Mouse (Mus musculus): ENCODE measurements around the gene Rab27a. TPM values are rescaled to one million over a fixed set of nuclear protein-coding genes. Genes with fewer than 3 reads are reported as not detected.

The Rab27a gene
- 55.6 and 67.6 TPM in 2 replicates for total RNA-seq (2017)

DNA sequence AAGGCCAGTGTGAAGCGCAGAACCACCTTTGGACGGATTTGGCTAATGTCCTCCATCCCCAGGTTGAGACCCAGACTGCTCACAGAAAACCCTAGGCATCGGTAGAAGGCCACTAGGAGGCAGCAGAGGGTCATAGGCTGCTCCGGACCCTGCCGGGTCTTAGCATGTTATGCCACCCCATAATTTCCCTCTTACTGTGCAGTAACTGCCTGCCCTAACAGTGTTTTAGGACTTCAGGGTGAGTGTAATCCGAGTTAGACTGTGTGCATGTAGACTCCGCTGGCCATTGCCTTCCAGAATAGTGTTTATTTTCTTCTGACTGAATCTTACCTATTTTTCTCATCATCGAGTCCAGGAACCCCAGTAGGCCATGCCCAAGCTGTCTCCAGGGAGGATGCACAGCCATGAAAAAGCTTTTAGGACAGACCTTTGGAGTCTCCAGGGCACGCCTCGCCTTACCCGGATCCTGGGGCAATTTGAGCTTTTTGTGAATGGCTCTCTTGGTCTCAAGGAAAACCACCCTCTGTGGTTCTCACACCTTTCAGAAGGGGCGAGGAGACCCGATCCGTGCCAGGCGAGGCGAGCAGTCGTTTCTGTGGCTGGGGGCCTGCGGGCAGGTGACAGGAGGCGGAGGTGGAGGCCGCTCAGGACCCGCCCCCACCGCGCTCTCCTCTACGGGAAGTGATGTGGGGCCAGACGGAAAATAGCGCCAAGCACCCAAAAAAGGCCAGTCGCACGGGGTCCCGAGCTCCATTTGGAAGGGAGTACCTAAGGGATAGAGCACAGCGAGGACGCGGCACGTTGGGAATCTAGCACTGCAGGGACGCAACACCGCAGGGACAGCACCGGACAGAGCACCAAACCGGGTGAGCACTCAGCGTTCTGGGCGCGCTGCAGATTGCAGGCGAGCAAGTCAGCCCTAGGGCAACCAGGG, at the start of gene Rab27a:
Gene Rab27a, plus strand, starts transcription at position 709 of the 934 bp plus-strand sequence.
- peak; percentile 81 for ATAC-seq (replicated peaks; ENCODE audit: low read depth, poor library complexity, severe bottlenecking)

DNA sequence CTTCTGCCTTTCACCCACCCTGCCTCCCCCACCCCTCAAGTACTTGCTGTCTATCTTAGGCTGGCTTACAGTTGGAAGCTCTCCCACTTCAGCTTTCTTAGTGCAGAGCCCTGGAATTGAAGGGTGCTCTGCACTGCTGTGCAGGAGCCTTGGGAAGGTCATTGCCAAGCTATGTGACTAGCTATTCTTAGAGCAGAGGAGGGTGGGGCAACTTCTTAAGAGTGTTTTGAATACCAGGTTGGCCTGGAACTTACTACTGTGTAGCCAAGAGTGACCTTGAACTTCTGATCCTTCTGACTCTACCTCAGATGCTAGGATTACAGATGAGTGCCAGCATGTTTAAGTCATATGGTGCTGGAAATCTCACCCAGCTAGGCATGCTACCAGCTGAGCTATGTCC, 48.5 kb upstream of the Rab27a start:
- no peak for ATAC-seq (replicated peaks; ENCODE audit: low read depth, poor library complexity, severe bottlenecking)

DNA sequence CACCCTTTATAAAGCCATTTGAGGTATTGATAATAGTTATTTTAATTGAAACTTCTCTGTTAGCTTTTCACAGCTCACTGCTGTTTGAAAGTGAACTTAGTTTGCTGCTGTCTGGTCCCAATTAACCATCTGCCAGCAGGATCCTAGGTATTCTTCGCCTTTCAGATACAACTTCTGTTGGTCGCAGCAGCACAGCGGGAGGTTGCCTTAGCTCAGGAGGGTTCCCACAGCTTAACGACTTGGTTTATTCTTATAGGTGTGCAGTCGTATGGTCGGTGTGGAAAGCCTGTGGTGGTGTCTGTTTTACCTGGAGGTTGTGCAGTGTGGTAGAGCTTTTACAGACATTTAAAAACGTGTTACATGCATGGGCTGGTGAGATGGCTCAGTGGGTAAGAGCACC, 47.8 kb upstream of the Rab27a start:
- no peak for ATAC-seq (replicated peaks; ENCODE audit: low read depth, poor library complexity, severe bottlenecking)

DNA sequence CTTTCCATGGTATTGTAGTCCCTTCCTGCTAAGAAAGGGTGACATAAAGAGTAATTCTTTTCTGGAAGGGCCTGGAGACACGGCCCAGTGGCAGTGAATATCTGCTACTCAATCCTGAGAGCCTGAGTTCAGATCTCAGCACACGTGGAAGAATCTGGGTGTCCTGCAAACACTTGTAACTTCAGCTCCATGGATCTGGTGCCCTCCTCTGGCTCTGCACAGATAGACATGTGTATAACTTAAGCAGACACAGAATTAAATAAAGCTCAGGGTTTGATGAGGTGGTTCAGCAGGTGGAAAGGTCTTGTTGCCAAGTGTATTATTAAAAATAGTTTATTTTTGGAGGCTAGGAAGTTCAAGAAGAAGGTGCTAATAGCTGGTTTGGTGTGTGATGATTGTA, 44.2 kb upstream of the Rab27a start:
- ATAC-seq (replicated peaks; ENCODE audit: low read depth, poor library complexity, severe bottlenecking), result no peak

DNA sequence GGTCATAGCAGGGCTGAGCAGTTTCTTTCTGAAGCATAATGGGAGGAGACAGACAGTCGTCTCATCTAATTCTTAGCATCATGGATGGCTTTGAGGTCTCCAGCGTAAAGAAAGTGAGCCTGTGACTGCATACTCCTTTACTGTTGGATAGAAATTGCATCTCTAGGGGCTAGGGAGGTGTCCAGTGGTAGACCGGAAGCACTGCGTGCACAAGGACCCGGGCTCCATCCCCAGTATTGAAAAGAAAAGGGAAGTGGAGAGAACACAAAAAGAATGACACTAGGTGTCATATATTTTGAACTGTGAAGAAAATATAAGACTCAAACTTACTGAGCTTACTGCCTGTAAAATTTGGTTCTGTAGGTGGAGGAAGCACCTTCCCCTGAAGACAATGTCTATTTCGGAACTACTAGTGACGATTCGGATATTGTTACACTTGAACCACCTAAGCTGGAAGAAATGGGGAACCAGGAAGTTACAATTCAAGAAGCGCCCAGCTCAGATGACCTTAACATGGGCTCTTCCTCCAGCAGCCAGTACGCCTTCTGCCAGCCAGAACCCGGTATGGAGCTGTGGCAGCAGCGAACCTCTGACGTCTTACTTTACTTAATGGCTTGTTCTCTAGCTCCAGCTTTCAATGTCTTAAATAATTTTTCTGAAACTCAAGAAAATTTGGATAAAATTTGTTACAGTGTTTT, 43.2 kb upstream of the Rab27a start:
- no peak for ATAC-seq (replicated peaks; ENCODE audit: low read depth, poor library complexity, severe bottlenecking)

DNA sequence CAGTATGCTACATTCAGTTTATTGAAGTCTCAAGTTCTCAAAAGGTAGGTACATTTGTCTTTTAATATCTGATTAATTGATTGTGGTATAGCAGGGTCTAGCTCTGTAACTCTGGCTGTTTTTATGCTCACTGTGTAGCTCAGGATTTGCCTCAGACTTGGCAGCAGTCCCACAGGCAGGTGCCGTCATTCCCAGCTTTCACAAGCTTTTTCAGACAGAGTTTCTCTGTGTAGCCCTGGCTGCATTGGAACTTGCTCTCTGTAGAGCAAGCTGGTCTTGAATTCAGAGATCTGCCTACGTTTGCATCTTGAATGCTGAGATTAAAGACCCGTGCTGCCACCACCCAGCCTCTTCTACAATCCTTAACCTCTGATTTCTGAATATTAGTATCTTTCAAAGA, 42.5 kb upstream of the Rab27a start:
- no peak for ATAC-seq (replicated peaks; ENCODE audit: low read depth, poor library complexity, severe bottlenecking)

DNA sequence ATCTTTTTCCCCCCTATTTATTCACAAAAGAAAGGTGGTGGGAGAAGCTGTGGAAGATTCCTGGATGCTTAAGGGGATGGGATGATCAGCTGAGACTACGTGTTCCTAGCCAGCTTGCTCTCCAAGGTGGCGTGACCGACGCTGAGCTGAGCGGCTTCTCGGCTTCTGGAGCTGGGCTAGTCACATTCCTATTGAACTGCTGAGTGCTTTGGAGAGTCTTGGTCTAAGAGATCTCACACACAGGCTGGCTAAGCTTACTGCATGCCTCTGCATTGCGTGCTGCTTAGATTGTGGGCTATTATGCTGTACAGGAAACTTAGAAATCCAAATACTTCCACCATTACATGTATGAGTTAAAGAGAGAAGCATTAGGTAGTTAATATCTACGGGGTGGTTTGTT, 40.6 kb upstream of the Rab27a start:
- no peak for ATAC-seq (replicated peaks; ENCODE audit: low read depth, poor library complexity, severe bottlenecking)

DNA sequence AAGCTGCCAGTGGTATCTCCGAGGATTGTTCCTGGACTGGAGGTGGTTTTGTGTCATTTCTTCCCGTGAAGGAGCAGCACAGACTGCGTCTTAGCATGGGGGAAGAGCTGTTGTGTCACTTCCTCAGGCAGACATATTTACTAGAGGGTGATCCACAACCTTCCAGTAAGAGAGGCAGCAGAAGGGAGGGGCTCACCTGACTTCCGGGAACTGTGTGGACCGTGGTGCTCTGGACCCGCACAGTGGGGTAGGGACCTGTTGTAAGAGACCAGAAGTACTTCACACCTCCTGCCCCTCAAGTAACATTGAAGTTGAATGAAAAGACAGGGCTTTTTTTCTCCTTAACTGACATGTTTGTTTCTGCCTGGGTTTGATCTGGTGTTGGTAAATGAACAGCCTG, 39.5 kb upstream of the Rab27a start:
- ATAC-seq (replicated peaks; ENCODE audit: low read depth, poor library complexity, severe bottlenecking), result no peak

DNA sequence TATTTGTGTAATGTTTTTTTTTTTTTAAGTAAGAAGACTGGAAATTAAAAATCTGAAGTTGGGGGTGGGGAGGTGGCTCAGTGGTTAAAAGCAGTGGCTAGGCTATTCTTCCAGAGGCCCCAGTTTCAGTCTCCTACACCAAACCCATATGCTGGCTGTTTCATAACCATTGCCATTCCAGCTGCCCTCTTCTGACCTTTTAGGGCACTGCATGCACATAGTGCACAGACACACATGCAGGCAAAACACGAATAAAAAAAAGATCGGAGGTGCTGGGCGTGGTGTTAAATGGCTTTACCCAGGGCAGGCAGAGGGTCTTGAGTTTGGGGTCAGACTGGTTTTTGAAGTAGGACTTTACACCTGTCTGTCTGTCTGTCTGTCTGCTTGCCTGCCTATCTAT, 38.5 kb upstream of the Rab27a start:
- ATAC-seq (replicated peaks; ENCODE audit: low read depth, poor library complexity, severe bottlenecking), result no peak

DNA sequence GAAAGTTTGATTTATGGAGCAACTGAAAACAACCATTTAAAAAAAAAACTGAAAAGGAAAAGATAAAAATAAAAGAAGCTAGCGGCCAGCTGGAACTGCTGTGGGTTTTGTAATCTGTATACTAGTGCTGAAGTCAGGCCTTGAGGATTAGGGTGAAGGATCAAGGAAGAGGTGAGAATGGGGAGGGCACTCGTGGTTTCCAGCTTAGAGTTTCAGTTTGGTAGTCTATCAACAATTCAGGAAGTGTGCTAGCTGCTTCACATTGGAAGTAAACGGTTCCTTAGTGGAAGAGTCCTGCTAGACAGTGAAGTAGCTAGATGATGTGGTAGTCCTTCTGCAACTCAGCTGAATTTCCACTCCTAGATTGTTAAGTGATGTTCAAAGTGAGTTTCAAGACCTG, 36.3 kb upstream of the Rab27a start:
- ATAC-seq (replicated peaks; ENCODE audit: low read depth, poor library complexity, severe bottlenecking), result peak; percentile 68

DNA sequence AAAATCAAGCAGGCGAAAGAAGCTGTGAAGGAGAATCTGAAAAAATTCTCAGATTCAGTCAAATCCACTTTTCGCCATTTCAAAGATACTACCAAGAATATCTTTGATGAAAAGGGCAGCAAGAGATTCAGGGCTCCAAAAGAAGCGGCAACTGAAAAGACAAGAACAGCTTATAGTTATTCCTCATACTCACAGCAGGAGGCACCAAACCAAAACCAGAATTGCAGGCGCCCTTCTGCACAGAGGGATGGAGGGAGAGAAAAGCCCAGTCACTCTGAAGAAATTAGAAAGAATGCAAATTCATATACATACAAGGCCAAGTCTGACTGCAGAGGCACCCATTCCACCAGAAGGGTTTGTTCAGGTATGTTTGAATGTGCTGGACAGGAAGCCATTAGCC, 32.0 kb upstream of the Rab27a start:
- no peak for ATAC-seq (replicated peaks; ENCODE audit: low read depth, poor library complexity, severe bottlenecking)

DNA sequence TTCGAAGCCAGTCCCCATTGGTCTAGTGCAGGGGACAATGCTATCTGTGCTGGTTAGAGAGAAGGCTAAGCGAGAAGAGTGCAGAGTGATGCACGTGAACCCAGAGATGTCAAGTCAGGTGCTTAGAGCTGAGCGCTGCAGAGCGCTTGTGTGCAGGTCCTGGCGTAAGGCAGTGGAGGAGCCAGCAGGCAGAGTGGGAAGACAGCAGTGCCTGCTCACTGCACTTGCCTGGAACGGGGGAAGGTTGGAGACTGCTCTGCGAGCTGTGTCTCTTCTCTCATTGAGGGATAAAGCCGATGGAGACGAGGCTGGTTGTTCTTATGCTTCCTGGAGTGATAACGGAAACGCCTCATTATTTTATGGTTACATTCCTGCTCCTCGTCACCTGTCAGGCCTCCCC, 29.9 kb upstream of the Rab27a start:
- ATAC-seq (replicated peaks; ENCODE audit: low read depth, poor library complexity, severe bottlenecking), result no peak

DNA sequence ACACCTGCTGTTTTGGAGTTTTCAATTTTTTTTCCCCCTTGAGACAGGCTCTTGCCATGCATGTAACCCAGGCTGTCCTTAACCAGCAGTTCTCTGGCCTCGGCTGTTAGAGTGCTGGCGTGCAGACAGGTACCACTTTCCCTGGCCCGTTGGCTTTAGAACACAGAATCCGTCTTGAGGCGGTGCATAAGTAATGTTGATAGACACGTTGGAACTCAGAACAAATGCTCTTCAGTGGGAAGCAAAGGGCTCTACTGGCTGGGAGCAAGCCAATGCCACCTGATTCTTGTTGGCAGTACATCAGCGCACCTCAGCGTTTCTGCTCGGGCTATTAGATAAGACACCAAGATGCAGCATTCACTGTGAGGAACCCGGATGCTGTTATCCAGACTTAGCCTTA, 24.8 kb upstream of the Rab27a start:
- no peak for ATAC-seq (replicated peaks; ENCODE audit: low read depth, poor library complexity, severe bottlenecking)

DNA sequence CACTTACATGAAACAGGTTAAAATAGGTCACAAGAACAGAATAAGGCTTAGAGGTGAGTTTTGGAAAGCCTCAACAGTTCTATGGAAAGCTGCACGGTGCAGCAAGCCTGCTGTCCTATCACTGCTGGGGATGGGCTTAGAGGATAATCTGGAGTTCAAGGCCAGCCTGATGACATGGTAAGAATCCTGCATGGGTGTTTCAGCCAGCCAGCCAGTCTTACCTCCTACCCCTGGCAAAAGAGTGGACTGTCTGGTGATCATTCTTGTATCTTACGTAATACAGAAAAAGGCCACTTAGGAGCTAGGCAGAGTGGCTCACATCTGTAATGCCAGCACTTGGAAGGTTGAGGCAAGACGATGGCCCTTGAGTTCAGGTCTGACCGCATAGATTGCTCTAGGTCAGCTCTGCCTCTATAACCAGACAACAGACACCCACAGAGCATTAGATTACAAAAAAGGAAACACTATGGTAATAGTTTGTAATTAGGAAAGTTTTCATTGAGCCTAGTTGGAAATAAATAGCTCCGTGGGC, 24.0 kb upstream of the Rab27a start:
- no peak for ATAC-seq (replicated peaks; ENCODE audit: low read depth, poor library complexity, severe bottlenecking)

DNA sequence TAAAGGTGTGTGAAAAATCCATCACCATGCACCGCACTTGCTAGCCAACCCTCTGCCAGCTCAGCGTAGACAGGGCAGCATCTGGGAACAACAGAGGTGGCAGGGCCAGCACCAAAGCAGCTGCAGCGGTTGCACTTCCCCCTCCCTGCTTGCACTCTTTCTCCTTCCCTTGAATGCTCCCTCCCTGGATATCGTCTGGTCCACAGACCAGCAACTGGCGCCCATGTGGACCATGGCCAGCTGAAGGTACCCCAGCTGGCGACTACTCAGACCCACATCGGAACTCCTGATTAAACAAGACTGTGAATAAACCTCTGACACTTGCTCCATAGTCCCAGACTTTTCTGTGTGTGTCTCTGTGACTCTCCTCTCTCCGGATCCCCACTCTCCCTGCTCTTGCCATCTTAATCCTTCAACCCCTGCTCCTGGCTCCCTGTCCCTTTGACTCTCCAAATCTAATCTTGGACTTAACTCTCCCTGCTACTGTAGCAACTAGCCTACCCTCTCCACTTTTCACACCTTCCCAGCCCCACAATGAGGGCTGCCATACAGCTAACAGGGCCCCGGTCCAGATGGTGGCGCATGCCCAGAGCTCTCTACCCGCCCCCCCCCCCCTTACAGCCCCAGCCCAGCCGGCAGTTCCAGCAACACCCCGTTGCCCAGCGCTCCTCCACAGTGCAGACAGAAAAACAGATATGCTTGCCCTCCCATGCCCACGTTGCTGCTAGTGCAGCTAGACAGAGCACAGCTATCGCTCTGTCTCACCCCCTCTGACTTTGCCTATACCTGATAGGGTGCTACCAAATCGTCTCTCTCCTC, 18.6 kb upstream of the Rab27a start:
- ATAC-seq (replicated peaks; ENCODE audit: low read depth, poor library complexity, severe bottlenecking), result no peak

DNA sequence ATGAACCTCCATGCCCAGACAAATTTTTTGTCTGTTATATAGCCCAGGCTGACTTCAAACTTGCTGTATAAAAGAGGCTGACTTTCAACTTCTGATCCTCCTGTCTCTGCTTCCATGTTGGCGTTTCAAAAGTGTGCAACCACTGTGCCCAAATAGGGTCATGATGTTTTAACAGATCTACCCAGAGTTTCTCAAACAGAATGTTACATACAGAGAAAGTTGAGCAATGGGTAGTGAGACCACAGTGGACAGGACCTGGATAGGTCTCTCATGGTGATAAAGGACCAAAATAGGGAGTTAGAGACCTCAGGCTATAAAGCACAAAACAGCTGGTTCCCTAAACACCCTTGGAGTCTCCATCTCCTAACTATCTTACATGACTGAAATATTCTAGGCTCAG, 14.2 kb upstream of the Rab27a start:
- ATAC-seq (replicated peaks; ENCODE audit: low read depth, poor library complexity, severe bottlenecking), result no peak

DNA sequence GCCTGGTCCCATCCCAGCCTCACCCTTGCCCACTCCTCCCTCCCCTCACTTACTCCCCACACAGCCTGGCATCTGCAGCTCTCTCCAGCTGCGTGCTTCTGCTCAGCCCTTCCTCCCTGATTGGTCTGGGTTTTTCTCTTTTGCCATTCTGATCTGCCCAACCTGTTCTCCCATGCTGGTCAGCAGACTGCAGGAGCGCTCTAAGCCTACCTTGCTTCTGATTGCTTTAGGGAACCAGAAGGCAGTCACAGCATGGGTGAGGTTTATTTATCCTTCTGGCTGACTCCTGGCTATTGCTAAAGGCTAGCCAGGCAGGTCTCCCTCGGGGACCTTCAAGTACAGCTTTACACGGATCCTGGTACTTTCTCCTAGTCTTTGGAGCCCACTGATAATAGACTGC, 13.2 kb upstream of the Rab27a start:
- ATAC-seq (replicated peaks; ENCODE audit: low read depth, poor library complexity, severe bottlenecking), result no peak

DNA sequence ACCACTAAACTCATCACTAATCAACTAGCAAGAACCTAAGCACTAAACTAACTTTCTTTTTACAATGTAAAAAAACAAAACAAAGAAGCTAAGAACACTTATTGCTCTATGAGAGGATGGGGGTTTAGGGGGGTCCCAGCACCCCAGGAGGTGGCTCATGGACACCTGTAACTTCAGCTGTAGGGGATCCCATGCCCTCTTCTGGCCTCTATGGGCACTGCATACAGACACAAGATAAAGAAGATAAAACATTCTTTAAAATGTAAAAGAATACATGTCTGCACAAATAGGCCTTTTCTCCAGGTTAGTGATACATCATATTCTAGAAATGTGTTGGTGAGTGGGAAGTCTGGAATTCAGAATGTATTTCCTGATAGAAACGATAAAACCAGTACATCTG, 11.2 kb upstream of the Rab27a start:
- ATAC-seq (replicated peaks; ENCODE audit: low read depth, poor library complexity, severe bottlenecking), result no peak

DNA sequence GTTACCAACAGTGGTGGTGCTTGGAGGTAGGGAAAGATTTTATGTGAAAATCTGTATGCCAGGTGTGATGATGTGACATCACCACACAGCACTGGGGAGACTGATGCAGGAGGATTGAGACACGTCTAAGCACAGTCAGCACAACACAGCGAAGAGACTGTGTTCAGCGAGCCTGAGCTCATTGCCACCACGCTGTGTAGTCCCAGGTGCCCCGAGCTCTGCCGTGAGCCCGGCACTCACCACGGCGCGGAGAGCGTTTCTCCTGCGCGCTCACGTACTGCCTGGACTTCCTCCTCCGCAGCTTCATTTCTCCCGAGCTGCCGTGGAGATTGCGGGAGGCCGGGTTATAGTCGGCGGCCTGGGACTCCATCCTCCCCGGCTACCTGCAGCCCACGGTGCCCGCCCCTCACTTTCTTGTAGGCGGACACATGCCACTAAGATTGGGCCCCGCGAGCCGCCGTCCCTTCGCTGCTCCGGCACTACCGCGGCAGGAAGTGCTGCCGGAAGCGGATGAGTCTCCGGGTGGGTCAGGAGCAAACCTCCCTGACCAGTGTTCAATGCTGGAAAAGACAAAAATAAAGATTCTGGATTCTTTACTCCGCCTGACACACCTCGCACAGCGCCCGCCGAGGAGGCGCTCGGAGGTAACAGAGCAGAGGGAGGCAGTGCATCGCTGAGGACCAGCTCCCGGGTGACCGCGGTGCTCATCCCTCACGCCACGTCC, 5.3 kb upstream of the Rab27a start:
- peak; percentile 82 for ATAC-seq (replicated peaks; ENCODE audit: low read depth, poor library complexity, severe bottlenecking)

DNA sequence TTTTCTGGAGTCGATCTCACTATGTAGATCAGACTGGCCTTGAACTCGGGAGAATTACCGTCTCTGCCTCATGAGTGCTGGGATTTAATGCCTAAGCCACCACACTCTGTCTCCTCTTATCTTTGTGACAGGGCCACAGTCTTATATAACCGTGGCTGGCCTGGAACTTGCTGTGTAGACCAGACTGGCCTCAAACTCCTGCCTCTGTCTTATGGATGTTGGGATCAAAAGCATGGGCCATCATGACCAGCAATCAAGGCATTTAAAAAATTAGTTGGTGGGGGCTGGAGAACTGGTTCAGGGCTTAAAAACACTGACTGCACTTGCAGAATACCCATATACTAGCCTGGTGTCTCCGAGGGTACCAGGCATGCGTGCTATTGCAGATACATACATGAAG, 4.6 kb upstream of the Rab27a start, which contains the start of gene Pigb:
Gene Pigb, minus strand, starts transcription at position 299 of the 400 bp plus-strand sequence.
- no peak for ATAC-seq (replicated peaks; ENCODE audit: low read depth, poor library complexity, severe bottlenecking)
